Mouse (Mus musculus): ENCODE measurements at regions not wholly inside any gene's neighbourhood (a gene's known extent, or its start where the extent isn't known, plus 50 kb on each side); places are given as distances from the start of the nearest gene placed in this dataset.
A peak's percentile ranks its signal among the peaks of the same experiment; 100 is the strongest.

DNA sequence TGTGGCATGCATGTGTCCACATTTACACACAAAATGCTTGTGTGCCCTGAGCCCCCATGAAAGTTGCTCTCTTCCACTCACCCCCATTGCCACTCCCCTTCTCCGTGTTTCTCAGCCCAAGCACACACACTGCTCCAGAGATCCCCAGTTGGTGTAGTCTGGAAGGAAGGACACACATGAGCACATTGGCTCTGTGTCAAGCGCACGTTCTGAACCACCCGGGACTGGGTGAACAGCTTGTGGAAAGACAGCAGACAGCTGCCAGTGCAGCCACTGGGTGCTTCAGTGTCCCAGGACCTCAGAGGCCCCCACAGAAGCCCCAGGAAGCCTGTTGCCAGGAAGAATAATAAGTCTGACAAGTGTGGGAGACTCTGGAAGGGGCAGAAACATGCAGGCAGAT lies 304.2 kb downstream of the Bcor start:
- no peak for ATAC-seq (replicated peaks; ENCODE audit: insufficient number of reproducible peaks, low FRiP score, low TSS enrichment, poor library complexity, severe bottlenecking)

- no peak for ATAC-seq (replicated peaks; ENCODE audit: insufficient number of reproducible peaks, low FRiP score, low TSS enrichment, poor library complexity, severe bottlenecking)
Observed at GRCm38 (mm10) chrX:11859396-11859795, 300.8 kb downstream of the Bcor start.

DNA sequence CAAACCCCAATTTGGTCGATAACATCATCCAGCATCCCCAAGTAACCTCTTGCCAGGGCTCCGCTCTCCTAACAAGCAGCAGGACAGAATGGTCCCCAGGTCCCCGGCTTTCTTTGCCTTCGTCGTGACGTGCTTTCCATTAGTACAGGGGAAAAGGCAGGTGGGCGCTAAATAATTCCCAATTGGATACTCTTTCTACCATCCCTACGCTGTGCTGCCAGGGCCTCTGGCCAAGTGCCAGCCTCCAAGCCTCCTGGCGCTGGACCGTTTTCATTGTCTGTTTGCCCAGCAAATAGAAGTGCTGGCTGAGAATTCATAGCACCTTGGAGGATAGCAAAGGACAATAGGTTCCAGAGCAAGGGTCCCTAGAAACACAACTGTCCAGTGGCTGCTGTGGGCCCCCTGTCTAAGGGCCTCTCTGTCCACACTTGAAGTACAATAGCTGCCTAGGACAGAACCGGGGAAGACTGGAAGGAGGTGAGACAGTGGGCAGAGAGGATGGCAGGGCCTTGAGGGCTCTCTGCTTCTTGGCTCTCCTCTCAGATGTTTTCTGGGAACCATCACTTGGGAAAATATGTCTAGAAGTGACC lies 298.9 kb downstream of the Bcor start:
- no peak for ATAC-seq (replicated peaks; ENCODE audit: insufficient number of reproducible peaks, low FRiP score, low TSS enrichment, poor library complexity, severe bottlenecking)

DNA sequence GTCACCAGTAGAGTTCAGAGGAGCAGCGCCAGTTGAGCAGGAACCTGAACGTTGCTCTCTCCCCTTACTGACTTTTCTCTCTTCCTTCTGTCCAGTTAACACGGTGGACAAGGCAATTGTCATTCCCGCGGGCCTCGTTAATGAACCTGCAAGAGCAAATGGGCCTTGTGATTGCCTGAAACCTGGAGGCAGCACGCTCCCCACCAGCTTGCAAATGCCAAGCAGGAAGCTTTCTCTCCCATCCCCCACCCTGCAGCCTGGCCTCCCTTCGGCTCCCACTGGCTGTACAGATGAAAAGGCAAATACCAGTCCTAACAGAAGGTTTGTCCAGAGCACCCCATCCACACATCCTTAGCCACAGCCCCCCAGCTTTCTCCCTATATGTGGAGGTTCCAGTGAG lies 298.3 kb downstream of the Bcor start:
- ATAC-seq (replicated peaks; ENCODE audit: insufficient number of reproducible peaks, low FRiP score, low TSS enrichment, poor library complexity, severe bottlenecking): no peak

GRCm38 (mm10) chrX:11863106-11863505 lies 297.0 kb downstream of the Bcor start:
- ATAC-seq (replicated peaks; ENCODE audit: insufficient number of reproducible peaks, low FRiP score, low TSS enrichment, poor library complexity, severe bottlenecking): no peak

- no peak for ATAC-seq (replicated peaks; ENCODE audit: insufficient number of reproducible peaks, low FRiP score, low TSS enrichment, poor library complexity, severe bottlenecking)
Observed at GRCm38 (mm10) chrX:11873913-11874312, 286.2 kb downstream of the Bcor start.

DNA sequence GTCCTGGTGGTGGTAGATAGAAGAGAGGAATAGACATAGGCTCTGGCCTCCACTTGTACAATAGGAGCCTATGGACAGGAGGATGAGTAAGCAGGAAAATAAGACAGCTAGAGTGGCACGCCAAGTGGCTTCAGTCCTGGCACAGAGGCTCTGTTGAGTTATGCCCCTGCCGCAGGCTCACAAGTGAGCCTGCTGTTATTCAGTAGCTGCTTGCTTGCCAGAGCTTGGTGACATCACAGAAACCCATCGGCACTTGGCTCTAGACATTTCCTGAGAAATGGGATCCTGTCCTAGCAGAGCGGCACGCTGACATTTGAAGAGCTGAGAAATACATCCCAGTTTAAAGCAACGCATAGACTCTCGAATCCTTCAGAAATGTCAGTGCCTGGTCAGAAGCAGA lies 283.5 kb downstream of the Bcor start:
- ATAC-seq (replicated peaks; ENCODE audit: insufficient number of reproducible peaks, low FRiP score, low TSS enrichment, poor library complexity, severe bottlenecking): no peak

DNA sequence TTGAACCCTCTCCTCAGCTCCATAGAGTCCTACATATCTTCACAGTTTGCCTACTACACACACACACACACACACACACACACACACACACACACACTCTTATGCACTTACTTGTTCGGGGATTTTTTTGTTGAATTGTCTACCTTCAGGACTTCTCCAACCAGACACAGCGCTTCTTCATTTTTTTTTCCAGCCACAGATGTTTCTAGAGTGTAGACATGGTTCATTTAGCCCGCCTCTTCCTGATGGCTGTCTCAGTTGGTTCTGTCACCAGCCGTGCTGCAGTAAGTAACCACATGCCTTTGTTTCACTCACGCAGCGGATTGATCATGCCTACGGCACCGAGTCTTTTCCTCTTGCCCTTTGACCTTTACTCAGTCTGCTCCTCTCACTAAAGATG lies 282.1 kb downstream of the Bcor start:
- no peak for ATAC-seq (replicated peaks; ENCODE audit: insufficient number of reproducible peaks, low FRiP score, low TSS enrichment, poor library complexity, severe bottlenecking)

DNA sequence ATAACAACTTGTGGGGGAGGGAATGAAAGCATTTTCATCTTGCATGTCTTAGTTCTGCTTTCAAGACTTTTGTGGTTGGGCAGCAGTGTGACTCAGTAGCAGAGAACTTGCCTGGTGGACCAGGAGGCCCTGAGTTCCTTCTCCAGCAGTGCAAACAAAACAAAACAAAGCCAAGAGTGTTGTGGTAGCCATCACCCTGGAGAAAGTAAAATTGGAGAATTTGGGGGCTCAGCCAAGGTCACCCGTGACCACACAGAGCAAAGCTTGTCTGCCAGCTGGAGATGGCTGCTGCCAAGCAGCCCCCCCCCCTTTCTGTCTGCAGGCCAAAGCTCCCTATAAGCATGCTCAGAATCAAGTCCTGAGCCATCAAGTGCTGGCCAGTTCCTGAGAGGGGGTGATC lies 279.2 kb downstream of the Bcor start:
- ATAC-seq (replicated peaks; ENCODE audit: insufficient number of reproducible peaks, low FRiP score, low TSS enrichment, poor library complexity, severe bottlenecking): peak; percentile 61; the same call in 1 of the 2 replicates

GRCm38 (mm10) chrX:11883738-11884716 lies 276.1 kb downstream of the Bcor start:
- no peak for ATAC-seq (replicated peaks; ENCODE audit: insufficient number of reproducible peaks, low FRiP score, low TSS enrichment, poor library complexity, severe bottlenecking)

DNA sequence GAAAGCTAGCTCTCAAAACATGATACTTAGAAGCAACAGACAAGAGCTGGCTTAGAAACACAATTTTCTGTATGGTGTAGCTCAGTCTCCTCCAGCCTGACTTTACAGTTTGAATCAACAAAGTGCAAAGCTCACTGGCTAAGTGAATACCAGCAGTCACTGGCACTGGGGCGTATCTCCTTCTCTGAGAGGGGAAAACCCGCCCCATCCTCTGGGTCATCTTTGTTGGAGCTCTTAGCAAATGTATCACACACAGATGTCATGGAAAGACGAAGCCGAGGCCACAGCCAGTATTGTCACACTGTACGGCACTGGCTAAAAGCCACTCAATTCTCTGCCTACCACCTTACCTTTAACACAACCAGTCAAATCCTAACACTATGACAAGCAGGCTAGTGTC lies 267.8 kb downstream of the Bcor start:
- no peak for ATAC-seq (replicated peaks; ENCODE audit: insufficient number of reproducible peaks, low FRiP score, low TSS enrichment, poor library complexity, severe bottlenecking)

DNA sequence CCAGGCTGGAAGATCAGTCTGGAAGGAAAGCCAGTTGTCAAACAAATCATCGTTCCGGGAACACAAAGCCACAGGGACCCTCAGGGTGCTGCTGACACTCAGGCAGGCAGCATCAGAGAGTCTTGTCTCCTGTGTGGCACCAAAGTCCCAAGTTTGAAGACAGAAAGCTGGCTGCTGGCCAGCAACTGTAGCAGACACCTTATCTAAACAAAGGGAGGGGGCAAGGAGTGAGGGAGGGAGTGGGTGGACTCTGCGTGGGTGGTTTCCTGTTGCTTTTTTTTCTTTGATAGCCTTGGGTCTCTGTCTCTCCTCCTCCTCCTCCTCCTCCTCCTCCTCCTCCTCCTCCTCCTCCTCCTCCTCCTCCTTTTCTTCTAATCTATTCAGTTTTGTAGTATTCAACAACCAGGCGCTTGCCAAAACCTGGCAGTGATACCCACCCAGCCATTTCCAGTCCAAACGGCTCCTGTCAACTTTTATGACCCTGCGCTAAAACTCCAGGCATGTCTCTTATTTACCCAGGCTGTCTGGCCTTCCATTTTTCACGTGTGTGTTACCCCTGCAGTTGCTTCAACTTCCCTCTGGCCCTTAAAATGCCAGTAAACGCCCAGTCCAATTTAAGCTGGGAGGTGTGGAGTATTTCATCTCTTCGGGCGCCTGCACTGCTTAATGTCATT lies 266.4 kb downstream of the Bcor start:
- no peak for ATAC-seq (replicated peaks; ENCODE audit: insufficient number of reproducible peaks, low FRiP score, low TSS enrichment, poor library complexity, severe bottlenecking)

- no peak for ATAC-seq (replicated peaks; ENCODE audit: insufficient number of reproducible peaks, low FRiP score, low TSS enrichment, poor library complexity, severe bottlenecking)
Observed at GRCm38 (mm10) chrX:11894280-11894662, 265.9 kb downstream of the Bcor start.

DNA sequence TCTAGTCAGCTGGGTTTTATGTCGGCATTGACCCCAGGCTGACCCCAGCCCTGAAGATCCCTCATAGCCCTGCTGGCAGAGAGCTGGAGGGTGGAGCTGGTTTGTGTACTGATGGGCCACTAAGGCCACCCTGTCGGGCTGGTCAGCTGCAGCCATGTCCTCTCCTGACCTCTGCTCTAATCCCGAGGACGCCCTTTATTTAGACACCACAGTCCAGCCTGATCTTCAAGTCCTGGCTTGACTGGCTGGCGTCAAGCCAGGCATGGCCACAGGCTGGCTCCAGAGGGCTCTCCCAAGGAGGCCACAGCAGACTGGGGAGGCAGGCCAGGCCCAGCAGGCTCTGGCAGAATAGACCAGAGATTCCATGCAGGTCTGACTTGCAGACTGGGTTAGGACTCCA lies 264.8 kb downstream of the Bcor start:
- no peak for ATAC-seq (replicated peaks; ENCODE audit: insufficient number of reproducible peaks, low FRiP score, low TSS enrichment, poor library complexity, severe bottlenecking)

DNA sequence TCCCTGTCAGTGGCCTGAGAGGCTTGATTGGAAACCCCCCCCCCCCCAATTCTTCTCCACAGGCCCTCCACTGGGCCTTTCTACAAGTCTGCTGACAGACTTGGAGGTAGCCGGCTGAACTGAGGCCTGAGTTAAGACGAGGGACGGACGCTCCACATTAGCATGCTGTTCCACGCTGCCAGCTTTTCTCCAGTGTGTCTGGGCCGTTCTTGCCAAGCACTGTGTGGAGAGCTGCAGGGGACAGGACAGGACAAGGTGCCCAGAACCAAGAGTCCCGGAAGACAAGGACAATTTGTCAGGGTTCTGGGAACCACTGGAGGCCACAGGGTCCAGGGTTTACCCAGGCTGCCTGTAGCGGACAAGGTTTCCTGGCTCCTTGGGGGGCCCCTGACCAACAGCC lies 261.9 kb downstream of the Bcor start:
- no peak for ATAC-seq (replicated peaks; ENCODE audit: insufficient number of reproducible peaks, low FRiP score, low TSS enrichment, poor library complexity, severe bottlenecking)

- ATAC-seq (replicated peaks; ENCODE audit: insufficient number of reproducible peaks, low FRiP score, low TSS enrichment, poor library complexity, severe bottlenecking): no peak
Observed at GRCm38 (mm10) chrX:11899051-11899450, 261.1 kb downstream of the Bcor start.

- no peak for ATAC-seq (replicated peaks; ENCODE audit: insufficient number of reproducible peaks, low FRiP score, low TSS enrichment, poor library complexity, severe bottlenecking)
Observed at GRCm38 (mm10) chrX:11899914-11900313, 260.2 kb downstream of the Bcor start.

DNA sequence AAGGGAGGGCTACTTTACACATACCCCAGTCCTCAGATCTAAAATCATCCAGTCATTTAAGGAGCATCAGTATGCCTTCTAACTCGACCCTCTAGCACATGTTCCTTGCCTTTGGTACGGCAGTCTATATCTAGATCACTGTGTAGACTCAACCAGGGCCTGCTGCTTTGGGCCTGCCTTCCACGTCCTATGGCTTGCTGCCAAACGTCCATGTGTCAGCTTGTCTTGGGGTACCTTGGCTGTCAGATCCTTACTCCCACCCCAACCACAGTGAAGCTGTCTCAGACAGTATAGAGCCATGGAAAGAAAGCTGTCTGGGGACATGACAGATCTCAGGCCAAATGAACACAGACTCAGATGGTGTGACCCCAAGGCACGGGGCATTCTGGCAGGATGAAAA lies 258.4 kb downstream of the Bcor start:
- ATAC-seq (replicated peaks; ENCODE audit: insufficient number of reproducible peaks, low FRiP score, low TSS enrichment, poor library complexity, severe bottlenecking): no peak

DNA sequence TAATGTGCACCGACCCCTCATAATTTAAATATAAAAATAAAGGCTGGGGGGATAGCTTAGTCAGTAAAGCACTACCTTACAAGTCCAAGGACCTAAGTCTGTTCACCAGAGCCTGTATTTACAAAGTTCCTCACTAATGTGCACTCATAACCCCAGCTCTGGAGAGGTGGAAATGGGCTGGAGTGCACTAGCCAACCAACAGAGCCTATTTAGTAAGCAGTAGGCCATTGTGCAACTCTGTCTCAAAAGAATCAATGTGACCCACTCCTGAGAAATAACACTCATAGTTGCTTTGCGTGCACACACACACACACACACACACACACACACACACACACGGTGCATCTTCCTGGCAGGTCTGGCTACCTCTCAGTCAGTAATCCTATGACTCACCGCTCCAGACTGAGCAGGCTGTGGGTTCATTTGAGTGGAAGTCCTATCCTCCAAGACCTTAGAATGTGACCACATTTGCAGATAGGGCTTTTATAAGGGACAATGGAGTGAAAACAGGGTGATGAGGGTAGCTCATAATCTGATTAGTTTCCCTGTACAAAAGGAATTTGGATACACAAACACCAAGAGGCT lies 256.9 kb downstream of the Bcor start:
- ATAC-seq (replicated peaks; ENCODE audit: insufficient number of reproducible peaks, low FRiP score, low TSS enrichment, poor library complexity, severe bottlenecking): no peak
